Mouse (Mus musculus): ENCODE data around the gene Lrpap1.

DNA sequence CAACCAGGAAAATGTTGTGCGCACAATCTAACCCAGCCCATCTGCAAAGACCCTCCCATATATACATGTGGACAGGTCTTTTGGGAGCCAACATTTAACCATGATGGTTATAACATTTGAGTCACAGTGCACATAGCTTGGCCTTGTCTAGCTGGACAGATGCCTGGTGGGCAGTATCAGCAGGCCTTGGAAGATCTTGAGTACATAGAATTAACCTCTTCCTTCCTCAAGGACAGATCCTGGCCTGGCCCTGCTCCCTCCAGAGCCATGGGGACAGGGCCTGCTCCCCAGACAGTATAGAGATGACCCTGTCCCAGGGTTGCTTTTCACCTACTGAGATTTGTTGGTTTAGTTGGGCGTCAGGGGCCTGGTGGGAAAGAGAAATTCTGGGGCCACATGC lies 35.7 kb downstream of the Lrpap1 start:
- no peak for TF ChIP-seq CTCF (IDR thresholded peaks at IDR 0.05; ENCODE audit: low read depth)
- no peak for TF ChIP-seq EP300 (IDR thresholded peaks at IDR 0.05; ENCODE audit: low read depth)

Data from liver, postnatal 0 days (tissue).